Mouse (Mus musculus): Measurements from ENCODE around the gene Tnk2. TPM values are rescaled to one million over a fixed set of nuclear protein-coding genes. Genes with fewer than 3 reads are reported as not detected.

Gene Tnk2
- polyA plus RNA-seq, 1 experiment from 2014 or later, result 6.7 TPM

- no peaks in the 10 kb centered on the region for H3K9me3 ChIP-seq (replicated peaks)
- H3K4me3 ChIP-seq, result no peak overlapping the region
- H3K4me1 ChIP-seq (replicated peaks), result peaks cover 82% of the 10 kb centered on the region
- 92% methylated on average over 10 of the region's 10 CpGs for WGBS
- no peak for ATAC-seq (ENCODE audit: insufficient number of reproducible peaks, low FRiP score)
- H3K9ac ChIP-seq, result no peak overlapping the region
- peaks cover 34% of the 10 kb centered on the region for H3K36me3 ChIP-seq
- no peak overlapping the region for H3K27ac ChIP-seq (ENCODE audit: poor library complexity, severe bottlenecking)
- peaks cover 10% of the 10 kb centered on the region; the same call in 1 of the 2 replicates for H3K27me3 ChIP-seq (replicated peaks)
- H3K4me2 ChIP-seq, result no peak overlapping the region
Observed at GRCm38 (mm10) chr16:32669243-32669642, 25.6 kb downstream of the Tnk2 start.

GRCm38 (mm10) chr16:32670354-32671124 lies 26.9 kb downstream of the Tnk2 start:
- Histone ChIP-seq H3K27me3 (replicated peaks) (peaks cover 10% of the 10 kb centered on the region; the same call in 1 of the 2 replicates), H3K36me3 (peaks cover 47% of the 10 kb centered on the region), H3K9me3 (replicated peaks) (no peaks in the 10 kb centered on the region), H3K4me2 (peak overlapping the region; percentile 23), H3K9ac (no peak overlapping the region), H3K27ac (ENCODE audit: poor library complexity, severe bottlenecking) (0 out of 2 replicates have a peak overlapping the region, but pooled peaks have one; percentile 41), H3K4me1 (replicated peaks) (peaks cover 73% of the 10 kb centered on the region), H3K4me3 (no peak overlapping the region)
- 51% methylated on average over 10 of the region's 10 CpGs for WGBS
- ATAC-seq (ENCODE audit: insufficient number of reproducible peaks, low FRiP score), result no peak

GRCm38 (mm10) chr16:32671206-32671887 lies 27.7 kb downstream of the Tnk2 start:
- H3K27me3 ChIP-seq (replicated peaks), result peaks cover 10% of the 10 kb centered on the region; the same call in 1 of the 2 replicates
- peaks cover 64% of the 10 kb centered on the region for H3K4me1 ChIP-seq (replicated peaks)
- H3K9me3 ChIP-seq (replicated peaks), result no peaks in the 10 kb centered on the region
- WGBS, result 72% methylated on average over 13 of the region's 13 CpGs
- no peak; the same call in 1 of the 2 replicates for ATAC-seq (ENCODE audit: insufficient number of reproducible peaks, low FRiP score)
- H3K27ac ChIP-seq (ENCODE audit: poor library complexity, severe bottlenecking), result no peak overlapping the region
- peak overlapping the region; percentile 23 for H3K4me2 ChIP-seq
- no peak overlapping the region for H3K9ac ChIP-seq
- peaks cover 55% of the 10 kb centered on the region for H3K36me3 ChIP-seq
- H3K4me3 ChIP-seq, result no peak overlapping the region

GRCm38 (mm10) chr16:32672250-32672649 lies 28.6 kb downstream of the Tnk2 start:
- no peak for ATAC-seq (ENCODE audit: insufficient number of reproducible peaks, low FRiP score)
- Histone ChIP-seq H3K9ac (no peak overlapping the region), H3K4me2 (0 out of 2 replicates have a peak overlapping the region, but pooled peaks have one; percentile 1), H3K27me3 (replicated peaks) (peaks cover 10% of the 10 kb centered on the region; the same call in 1 of the 2 replicates), H3K36me3 (peaks cover 64% of the 10 kb centered on the region), H3K9me3 (replicated peaks) (no peaks in the 10 kb centered on the region), H3K4me3 (no peak overlapping the region), H3K4me1 (replicated peaks) (peaks cover 63% of the 10 kb centered on the region), H3K27ac (ENCODE audit: poor library complexity, severe bottlenecking) (no peak overlapping the region)
- WGBS, result 83% methylated on average over 7 of the region's 7 CpGs

- Histone ChIP-seq H3K4me2 (0 out of 2 replicates have a peak overlapping the region, but pooled peaks have one; percentile 1), H3K4me3 (no peak overlapping the region), H3K27ac (ENCODE audit: poor library complexity, severe bottlenecking) (no peak overlapping the region), H3K4me1 (replicated peaks) (peaks cover 63% of the 10 kb centered on the region), H3K9ac (no peak overlapping the region), H3K9me3 (replicated peaks) (no peaks in the 10 kb centered on the region), H3K36me3 (peaks cover 72% of the 10 kb centered on the region), H3K27me3 (replicated peaks) (peaks cover 10% of the 10 kb centered on the region; the same call in 1 of the 2 replicates)
- 67% methylated on average over 13 of the region's 13 CpGs for WGBS
- ATAC-seq (ENCODE audit: insufficient number of reproducible peaks, low FRiP score), result no peak
Observed at GRCm38 (mm10) chr16:32672861-32673560, 29.3 kb downstream of the Tnk2 start.

GRCm38 (mm10) chr16:32674121-32674740 lies 30.6 kb downstream of the Tnk2 start:
- 86% methylated on average over 17 of the region's 17 CpGs for WGBS
- H3K9ac ChIP-seq, result no peak overlapping the region
- no peak overlapping the region for H3K4me2 ChIP-seq
- no peaks in the 10 kb centered on the region for H3K9me3 ChIP-seq (replicated peaks)
- H3K4me3 ChIP-seq, result no peak overlapping the region
- peaks cover 59% of the 10 kb centered on the region for H3K4me1 ChIP-seq (replicated peaks)
- no peak for ATAC-seq (ENCODE audit: insufficient number of reproducible peaks, low FRiP score)
- peaks cover 79% of the 10 kb centered on the region for H3K36me3 ChIP-seq
- no peak overlapping the region for H3K27ac ChIP-seq (ENCODE audit: poor library complexity, severe bottlenecking)
- peaks cover 15% of the 10 kb centered on the region for H3K27me3 ChIP-seq (replicated peaks)

GRCm38 (mm10) chr16:32677040-32677700 lies 33.5 kb downstream of the Tnk2 start:
- Histone ChIP-seq H3K4me1 (replicated peaks) (peaks cover 29% of the 10 kb centered on the region), H3K36me3 (peaks cover 77% of the 10 kb centered on the region), H3K27me3 (replicated peaks) (peaks cover 8% of the 10 kb centered on the region; the same call in 1 of the 2 replicates), H3K27ac (ENCODE audit: poor library complexity, severe bottlenecking) (no peak overlapping the region), H3K9ac (no peak overlapping the region), H3K4me3 (no peak overlapping the region), H3K4me2 (no peak overlapping the region), H3K9me3 (replicated peaks) (no peaks in the 10 kb centered on the region)
- 67% methylated on average over 10 of the region's 10 CpGs for WGBS
- no peak for ATAC-seq (ENCODE audit: insufficient number of reproducible peaks, low FRiP score)

- H3K4me3 ChIP-seq, result no peak overlapping the region
Observed at GRCm38 (mm10) chr16:32677903-32678302, 34.2 kb downstream of the Tnk2 start.

GRCm38 (mm10) chr16:32678812-32679211 lies 35.1 kb downstream of the Tnk2 start:
- WGBS, result 78% methylated on average over 14 of the region's 14 CpGs
- Histone ChIP-seq H3K27ac (ENCODE audit: poor library complexity, severe bottlenecking) (no peak overlapping the region), H3K4me3 (no peak overlapping the region), H3K4me1 (replicated peaks) (peaks cover 21% of the 10 kb centered on the region), H3K9ac (no peak overlapping the region), H3K4me2 (no peak overlapping the region), H3K9me3 (replicated peaks) (no peaks in the 10 kb centered on the region), H3K27me3 (replicated peaks) (peaks cover 7% of the 10 kb centered on the region; the same call in 1 of the 2 replicates), H3K36me3 (peaks cover 76% of the 10 kb centered on the region)
- ATAC-seq (ENCODE audit: insufficient number of reproducible peaks, low FRiP score), result no peak

More at GRCm38 (mm10) chr16:32677903-32678302, 34.2 kb downstream of the Tnk2 start:
- H3K4me2 ChIP-seq, result no peak overlapping the region
- ATAC-seq (ENCODE audit: insufficient number of reproducible peaks, low FRiP score), result no peak
- H3K36me3 ChIP-seq, result peaks cover 80% of the 10 kb centered on the region
- peaks cover 22% of the 10 kb centered on the region for H3K4me1 ChIP-seq (replicated peaks)
- no peak overlapping the region for H3K27ac ChIP-seq (ENCODE audit: poor library complexity, severe bottlenecking)
- H3K9me3 ChIP-seq (replicated peaks), result no peaks in the 10 kb centered on the region
- peaks cover 8% of the 10 kb centered on the region; the same call in 1 of the 2 replicates for H3K27me3 ChIP-seq (replicated peaks)
- WGBS, result 71% methylated on average over 14 of the region's 14 CpGs
- H3K9ac ChIP-seq, result no peak overlapping the region

- WGBS, result 83% methylated on average over 16 of the region's 16 CpGs
- Histone ChIP-seq H3K27me3 (replicated peaks) (peaks cover 5% of the 10 kb centered on the region; the same call in 1 of the 2 replicates), H3K9ac (no peak overlapping the region), H3K27ac (ENCODE audit: poor library complexity, severe bottlenecking) (no peak overlapping the region), H3K4me1 (replicated peaks) (peaks cover 19% of the 10 kb centered on the region), H3K4me3 (no peak overlapping the region), H3K4me2 (no peak overlapping the region), H3K36me3 (peaks cover 65% of the 10 kb centered on the region), H3K9me3 (replicated peaks) (no peaks in the 10 kb centered on the region)
- no peak for ATAC-seq (ENCODE audit: insufficient number of reproducible peaks, low FRiP score)
Observed at GRCm38 (mm10) chr16:32679976-32680375, 36.3 kb downstream of the Tnk2 start.
